Mouse (Mus musculus) stomach, postnatal 0 days (tissue): Measurements from ENCODE around the gene Dnaaf2. TPM values are rescaled to one million over a fixed set of nuclear protein-coding genes. Genes with fewer than 3 reads are reported as not detected.

Experiments used
- ATAC-seq: fragments of 200-750 bp; cut with Nextera tagmentation; 2 replicates; pipeline ENCODE4 v1.8.0; 2017; ENCODE audit not compliant: low FRiP score, low TSS enrichment
- DNase-seq: peaks from one replicate; pipeline ENCODE4 v3.0.0-alpha.2; 2016; ENCODE audit warnings: low spot score
- H3K27ac ChIP-seq: fragments of 300-500 bp; sonication (generic); replicated peaks from 2 replicates; pipeline ENCODE4 v1.5.1; 2014; ENCODE audit warnings: mild to moderate bottlenecking, control low read depth
- H3K27me3 ChIP-seq: fragments of 300-500 bp; sonication (generic); 2 replicates; pipeline ENCODE4 v1.6.1; 2014; ENCODE audit warnings: low read length; ENCODE audit not compliant: control insufficient read depth, insufficient read depth
- H3K36me3 ChIP-seq: fragments of 300-500 bp; sonication (generic); 2 replicates; pipeline ENCODE4 v1.6.1; 2014; ENCODE audit warnings: low read length, mixed read lengths; ENCODE audit not compliant: control insufficient read depth, insufficient read depth
- H3K4me1 ChIP-seq: fragments of 300-500 bp; sonication (generic); replicated peaks from 2 replicates; pipeline ENCODE4 v1.6.1; 2014; ENCODE audit warnings: antibody characterized with exemption; ENCODE audit not compliant: control insufficient read depth, insufficient read depth
- H3K4me2 ChIP-seq: fragments of 300-500 bp; sonication (generic); replicated peaks from 2 replicates; pipeline ENCODE4 v1.6.1; 2014; ENCODE audit warnings: low read depth, mild to moderate bottlenecking, control low read depth, moderate library complexity
- H3K4me3 ChIP-seq: fragments of 300-500 bp; sonication (generic); 2 replicates; pipeline ENCODE4 v1.5.1; 2014; ENCODE audit warnings: low read depth, low read length, control low read depth
- H3K9ac ChIP-seq: fragments of 300-500 bp; sonication (generic); 2 replicates; pipeline ENCODE4 v1.6.1; 2014; ENCODE audit warnings: mild to moderate bottlenecking, low read length, control low read depth, mixed read lengths
- H3K9me3 ChIP-seq: fragments of 300-500 bp; sonication (generic); 2 replicates; pipeline ENCODE4 v1.6.1; 2016; ENCODE audit warnings: low read length; ENCODE audit not compliant: control insufficient read depth
- CTCF ChIP-seq: IDR thresholded peaks from 2 replicates; pipeline ENCODE4 v1.5.1; 2016; ENCODE audit warnings: antibody characterized with exemption, low read depth, mild to moderate bottlenecking, moderate library complexity
- EP300 ChIP-seq: optimal IDR thresholded peaks from 2 replicates; pipeline ENCODE3; 2016; ENCODE audit warnings: antibody characterized with exemption
- WGBS: fragments of 180-500 bp; shearing (Covaris S2); extraction: QIAGEN DNeasy Blood & Tissue Kit; methylation state at CpG from one replicate; pipeline ENCODE4 v1.1.7; 2014; 5-methylcytosine and 5-hydroxymethylcytosine counted together
- polyA plus RNA-seq: library from polyadenylated mRNA; unstranded; fragments of >200 nt; fragmentation: Nextera tagmentation; extraction: Ambion mirVana; gene quantifications from 2 replicates; pipeline ENCODE4 v1.2.1, GENCODE M21; 2015

Gene Dnaaf2
- polyA plus RNA-seq, 1 experiment from 2014 or later = 4.0 TPM

DNA sequence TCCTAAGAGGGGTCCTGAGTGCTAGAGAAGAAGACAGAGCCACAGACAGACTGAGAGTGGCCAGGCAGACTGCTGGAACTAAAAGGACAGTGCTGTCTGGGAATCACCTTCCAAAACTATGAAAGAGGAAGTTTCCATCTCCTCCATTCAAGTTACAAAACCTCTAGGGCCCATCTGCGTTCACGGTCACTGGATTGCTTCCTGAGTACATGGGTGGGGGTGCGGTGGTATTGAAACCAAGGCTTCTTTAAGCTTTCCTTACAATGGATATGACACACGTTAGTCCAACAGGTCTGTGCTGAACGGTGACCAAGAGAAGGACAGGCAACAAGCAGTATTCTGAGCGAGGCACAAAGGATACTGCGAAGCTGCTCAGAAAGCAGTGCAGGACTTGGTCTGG is 16.2 kb upstream of the Dnaaf2 start:
- TF ChIP-seq EP300 = no peak
- TF ChIP-seq CTCF = no peak
- Histone ChIP-seq H3K27ac (0 out of 2 replicates have a peak overlapping the region, but pooled peaks have one; percentile 35), H3K4me1 (no peaks in the 10 kb centered on the region), H3K27me3 (no peaks in the 10 kb centered on the region), H3K4me3 (no peak overlapping the region), H3K36me3 (0 out of 2 replicates have a peak, but pooled peaks cover 2% of the 10 kb centered on the region), H3K4me2 (no peak overlapping the region), H3K9me3 (no peaks in the 10 kb centered on the region), H3K9ac (no peak overlapping the region)
- WGBS = 90% methylated on average over 7 of the region's 7 CpGs
- ATAC-seq (no peak), DNase-seq (no peak)

DNA sequence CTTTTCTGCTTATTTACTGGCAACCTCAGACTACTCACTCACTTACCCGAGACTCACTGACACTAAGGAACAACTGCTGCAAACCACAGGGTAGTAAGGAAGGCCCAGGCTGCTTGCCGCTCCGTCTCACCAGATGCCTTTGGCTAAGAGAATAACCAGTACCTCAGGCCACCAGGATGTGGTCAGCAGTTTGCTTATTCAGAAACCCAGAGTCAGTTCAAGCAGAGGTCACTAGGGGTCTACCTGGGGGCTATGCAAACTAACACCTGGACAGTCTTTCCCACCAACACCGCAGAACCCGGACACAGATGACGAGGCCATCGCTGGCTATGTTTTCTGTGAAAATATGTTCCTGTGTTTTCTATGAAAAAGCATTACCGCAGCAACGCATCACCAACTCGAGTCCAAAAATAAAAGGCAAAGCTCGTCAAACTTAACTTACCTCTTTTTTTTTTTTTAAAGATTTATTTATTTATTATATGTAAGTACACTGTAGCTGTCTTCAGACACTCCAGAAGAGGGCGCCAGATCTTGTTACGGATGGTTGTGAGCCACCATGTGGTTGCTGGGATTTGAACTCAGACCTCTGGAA is 15.1 kb upstream of the Dnaaf2 start:
- TF ChIP-seq EP300 = no peak
- no peak for TF ChIP-seq CTCF
- DNase-seq (no peak), ATAC-seq (no peak)
- H3K9ac ChIP-seq = no peak overlapping the region
- WGBS = 89% methylated on average over 13 of the region's 13 CpGs
- H3K27ac ChIP-seq = no peak overlapping the region
- H3K27me3 ChIP-seq = no peaks in the 10 kb centered on the region
- H3K36me3 ChIP-seq = 0 out of 2 replicates have a peak, but pooled peaks cover 4% of the 10 kb centered on the region
- no peak overlapping the region for H3K4me2 ChIP-seq
- no peak overlapping the region for H3K4me3 ChIP-seq
- H3K4me1 ChIP-seq = no peaks in the 10 kb centered on the region
- no peaks in the 10 kb centered on the region for H3K9me3 ChIP-seq

DNA sequence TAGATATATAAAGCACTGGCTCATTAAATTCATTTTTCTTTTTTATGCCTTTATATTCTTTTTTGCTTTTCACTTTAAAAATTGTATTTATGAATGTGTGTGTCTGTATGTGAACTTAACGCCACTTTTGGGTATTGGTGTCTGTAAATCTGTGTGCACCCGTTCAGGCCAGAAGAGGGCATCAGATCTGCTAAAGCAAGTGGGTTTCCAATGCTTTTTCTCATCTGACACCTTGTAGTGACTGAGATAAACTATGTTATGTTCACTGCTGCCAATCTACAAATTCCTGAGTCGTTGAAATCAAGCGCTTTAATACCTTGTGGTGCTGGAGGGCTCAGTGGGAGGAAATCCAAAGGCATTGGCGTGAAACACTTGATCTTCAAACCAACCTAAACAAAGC is 12.8 kb upstream of the Dnaaf2 start:
- DNase-seq (no peak), ATAC-seq (no peak)
- H3K4me3 ChIP-seq = no peak overlapping the region
- 0 out of 2 replicates have a peak, but pooled peaks cover 4% of the 10 kb centered on the region for H3K36me3 ChIP-seq
- no peaks in the 10 kb centered on the region for H3K9me3 ChIP-seq
- H3K4me2 ChIP-seq = no peak overlapping the region
- WGBS = 71% methylated on average over 5 of the region's 5 CpGs
- TF ChIP-seq CTCF (peak; percentile 71), EP300 (no peak)
- H3K9ac ChIP-seq = no peak overlapping the region
- no peaks in the 10 kb centered on the region for H3K4me1 ChIP-seq
- H3K27me3 ChIP-seq = no peaks in the 10 kb centered on the region
- no peak overlapping the region for H3K27ac ChIP-seq

DNA sequence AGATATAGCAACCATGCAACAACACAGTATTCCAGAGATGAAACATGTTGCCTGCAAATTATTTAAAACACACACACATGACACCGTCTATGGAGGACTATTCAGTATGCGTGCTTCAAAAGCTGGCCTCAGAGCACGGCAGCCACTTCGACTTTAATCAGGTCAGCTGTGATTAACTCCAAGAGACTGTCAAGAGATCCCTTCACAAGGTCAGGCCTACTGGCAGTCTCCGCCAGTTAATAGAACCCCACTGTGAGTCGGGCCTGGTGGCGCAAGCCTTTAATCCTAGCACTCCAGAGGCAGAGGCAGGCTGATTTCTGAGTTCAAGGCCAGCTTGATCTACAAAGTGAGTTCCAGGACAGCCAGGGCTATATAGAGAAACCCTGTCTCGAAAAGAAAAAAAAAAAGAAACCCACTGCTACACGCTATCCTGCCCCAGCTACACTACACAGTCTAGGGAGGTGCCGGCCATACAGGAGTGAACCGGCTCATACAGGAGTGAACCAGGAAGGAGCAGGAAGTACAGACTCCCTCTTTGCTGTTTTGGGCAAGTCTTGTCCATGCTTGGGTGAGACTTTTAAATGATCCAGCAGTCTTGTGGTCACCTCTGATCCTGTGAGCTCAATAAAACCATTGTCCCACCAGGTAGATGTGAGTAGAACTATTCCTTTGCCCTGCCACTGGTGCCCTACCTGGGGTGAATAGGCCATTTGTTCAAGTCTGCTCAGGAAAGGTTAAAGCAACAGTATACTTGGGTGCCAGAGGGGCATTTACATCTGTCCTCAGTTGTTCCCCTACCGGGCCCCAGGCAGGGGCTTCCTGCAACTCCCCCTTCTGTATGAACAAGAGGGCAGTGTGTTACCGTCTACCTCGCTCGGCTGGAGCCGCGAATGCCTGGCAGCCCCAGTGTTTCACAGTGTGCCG is 12.1 kb upstream of the Dnaaf2 start:
- H3K4me1 ChIP-seq = no peaks in the 10 kb centered on the region
- H3K4me2 ChIP-seq = no peak overlapping the region
- ATAC-seq (no peak), DNase-seq (no peak)
- 91% methylated on average over 18 of the region's 18 CpGs for WGBS
- H3K27ac ChIP-seq = no peak overlapping the region
- H3K36me3 ChIP-seq = 0 out of 2 replicates have a peak, but pooled peaks cover 4% of the 10 kb centered on the region
- H3K27me3 ChIP-seq = no peaks in the 10 kb centered on the region
- TF ChIP-seq EP300 (no peak), CTCF (no peak)
- no peaks in the 10 kb centered on the region for H3K9me3 ChIP-seq
- no peak overlapping the region for H3K4me3 ChIP-seq
- no peak overlapping the region for H3K9ac ChIP-seq

DNA sequence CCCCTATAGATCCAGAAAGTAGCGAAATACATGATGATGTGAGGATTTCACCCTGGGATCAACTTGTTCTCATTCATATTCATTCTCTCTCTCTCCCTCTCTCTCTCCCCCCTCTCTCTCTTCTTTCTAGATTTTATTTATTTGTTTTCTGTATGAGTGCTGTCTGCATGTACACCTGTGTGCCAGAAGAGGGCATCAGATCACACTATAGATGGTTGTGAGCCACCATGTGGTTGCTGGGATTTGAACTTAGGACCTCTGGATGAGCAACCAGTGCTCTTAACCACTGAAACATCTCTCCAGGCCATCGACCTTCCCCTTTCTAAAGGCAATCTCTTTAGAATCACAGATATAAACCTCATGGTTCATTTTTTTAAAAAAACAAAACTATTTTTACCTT is 10.3 kb upstream of the Dnaaf2 start:
- DNase-seq (no peak), ATAC-seq (no peak)
- no peak overlapping the region for H3K27ac ChIP-seq
- no peaks in the 10 kb centered on the region for H3K27me3 ChIP-seq
- H3K36me3 ChIP-seq = 0 out of 2 replicates have a peak, but pooled peaks cover 4% of the 10 kb centered on the region
- H3K4me1 ChIP-seq = no peaks in the 10 kb centered on the region
- H3K4me2 ChIP-seq = no peak overlapping the region
- TF ChIP-seq EP300 (no peak), CTCF (peak; percentile 50)
- WGBS = 93% methylated on average over 2 of the region's 2 CpGs
- H3K9me3 ChIP-seq = no peaks in the 10 kb centered on the region
- H3K9ac ChIP-seq = no peak overlapping the region
- no peak overlapping the region for H3K4me3 ChIP-seq

DNA sequence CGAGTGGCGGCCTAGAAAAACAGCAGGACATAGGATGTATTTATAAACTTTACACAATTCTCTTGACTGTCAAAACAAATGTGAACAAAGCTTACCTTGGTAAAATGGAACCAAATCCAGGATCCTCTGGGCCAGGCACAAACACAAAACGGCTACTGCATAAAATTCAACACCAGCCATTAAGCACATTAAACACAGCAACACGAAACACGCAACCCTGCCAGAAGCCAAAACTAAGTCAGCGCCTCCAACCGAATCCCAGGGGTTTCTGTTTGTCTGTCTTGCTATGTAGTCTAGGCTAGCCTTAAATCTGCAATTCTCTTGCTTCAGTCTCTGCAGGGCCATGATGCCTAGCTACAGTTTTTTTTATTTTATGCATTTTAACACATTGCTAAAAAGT is 9.7 kb upstream of the Dnaaf2 start:
- Histone ChIP-seq H3K27me3 (no peaks in the 10 kb centered on the region), H3K36me3 (0 out of 2 replicates have a peak, but pooled peaks cover 4% of the 10 kb centered on the region), H3K27ac (no peak overlapping the region), H3K9me3 (no peaks in the 10 kb centered on the region), H3K4me1 (no peaks in the 10 kb centered on the region), H3K4me3 (no peak overlapping the region), H3K9ac (no peak overlapping the region), H3K4me2 (no peak overlapping the region)
- DNase-seq = no peak
- no peak for ATAC-seq
- TF ChIP-seq EP300 (no peak), CTCF (no peak)
- WGBS = 95% methylated on average over 7 of the region's 7 CpGs
